Mouse (Mus musculus) small intestine, adult 2 months (tissue): ENCODE results near the gene Gm28048. TPM values are rescaled to one million over a fixed set of nuclear protein-coding genes. Genes with fewer than 3 reads are reported as not detected.

Source experiments
- H3K27ac ChIP-seq: fragments of 200-500 bp; 2 replicates; pipeline ENCODE4 v1.5.1; 2012; ENCODE audit warnings: low read depth, low read length, control low read depth, inconsistent platforms; ENCODE audit not compliant: insufficient read depth
- H3K27me3 ChIP-seq: fragments of 200-500 bp; 2 replicates; pipeline ENCODE4 v1.6.1; 2012; ENCODE audit warnings: mild to moderate bottlenecking, moderate library complexity, low read length, inconsistent platforms; ENCODE audit not compliant: control insufficient read depth, insufficient read depth
- H3K36me3 ChIP-seq: fragments of 200-500 bp; 2 replicates; pipeline ENCODE4 v1.6.1; 2012; ENCODE audit warnings: mild to moderate bottlenecking, low read length, control low read depth, inconsistent platforms; ENCODE audit not compliant: control insufficient read depth, insufficient read depth
- H3K4me1 ChIP-seq: fragments of 200-500 bp; 2 replicates; pipeline ENCODE4 v1.6.1; 2012; ENCODE audit warnings: low read length, inconsistent platforms, mixed read lengths; ENCODE audit not compliant: control insufficient read depth, insufficient read depth, insufficient read length
- H3K4me3 ChIP-seq: fragments of 200-500 bp; 2 replicates; pipeline ENCODE4 v1.5.1; 2012; ENCODE audit warnings: low read depth, mild to moderate bottlenecking, control low read depth, inconsistent platforms, low read length, moderate library complexity
- CTCF ChIP-seq: fragments of 200-500 bp; IDR thresholded peaks from 2 replicates; pipeline ENCODE4 v1.5.1; 2012; ENCODE audit warnings: low read depth, mild to moderate bottlenecking, control low read depth, inconsistent platforms, low read length, moderate library complexity, mixed read lengths; ENCODE audit not compliant: insufficient replicate concordance, insufficient read length; ENCODE audit errors: extremely low read depth
- POLR2A ChIP-seq: fragments of 200-500 bp; IDR thresholded peaks from 2 replicates; pipeline ENCODE4 v1.6.1; 2012; ENCODE audit warnings: low read depth, mild to moderate bottlenecking, control low read depth, inconsistent platforms, low read length, moderate library complexity
- WGBS: fragments of 180-500 bp; shearing (Covaris S2); methylation state at CpG from one replicate; pipeline ENCODE4 v1.1.7; 2018; 5-methylcytosine and 5-hydroxymethylcytosine counted together
- polyA plus RNA-seq: library from polyadenylated mRNA; depleted of rRNA; stranded (reverse); fragments of >200 nt; gene quantifications from 2 replicates; pipeline ENCODE4 v1.2.3, GENCODE M21; 2012

Gm28048 gene
- polyA plus RNA-seq, 1 experiment = not detected

DNA sequence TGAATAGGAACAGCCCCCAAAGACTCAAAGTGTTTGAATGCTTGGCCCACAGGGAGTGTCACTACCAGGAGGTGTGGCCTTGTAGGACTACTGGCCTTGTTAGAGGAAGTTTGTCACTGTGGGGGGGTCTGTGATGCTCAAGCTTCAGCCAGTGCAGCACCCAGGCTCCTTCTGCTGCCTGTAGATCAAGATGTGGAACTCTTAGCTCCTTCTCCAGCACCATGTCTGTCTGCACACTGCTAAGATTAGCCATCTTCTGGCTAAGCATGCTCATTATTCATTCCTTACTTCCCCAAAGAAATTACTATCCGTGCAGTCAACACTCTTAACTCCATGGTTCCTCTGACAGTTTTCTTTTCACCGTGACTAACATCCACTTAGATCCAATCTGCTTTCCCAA lies 51.8 kb downstream of the Gm28048 start:
- H3K4me1 ChIP-seq = no peaks in the 10 kb centered on the region
- WGBS = 75% methylated on average over 2 of the region's 2 CpGs
- TF ChIP-seq CTCF (no peak), POLR2A (no peak)

GRCm38 (mm10) chr11:22928586-22929169 lies 53.2 kb downstream of the Gm28048 start:
- no peaks in the 10 kb centered on the region for H3K4me1 ChIP-seq
- H3K4me3 ChIP-seq = no peak overlapping the region
- H3K27ac ChIP-seq = no peak overlapping the region
- 77% methylated on average over 8 of the region's 8 CpGs for WGBS
- TF ChIP-seq CTCF (no peak), POLR2A (no peak)
- no peaks in the 10 kb centered on the region for H3K27me3 ChIP-seq
- H3K36me3 ChIP-seq = no peaks in the 10 kb centered on the region

More for the DNA sequence above, 51.8 kb downstream of the Gm28048 start:
- H3K4me3 ChIP-seq = no peak overlapping the region
- no peak overlapping the region for H3K27ac ChIP-seq
- H3K36me3 ChIP-seq = no peaks in the 10 kb centered on the region
- H3K27me3 ChIP-seq = no peaks in the 10 kb centered on the region

DNA sequence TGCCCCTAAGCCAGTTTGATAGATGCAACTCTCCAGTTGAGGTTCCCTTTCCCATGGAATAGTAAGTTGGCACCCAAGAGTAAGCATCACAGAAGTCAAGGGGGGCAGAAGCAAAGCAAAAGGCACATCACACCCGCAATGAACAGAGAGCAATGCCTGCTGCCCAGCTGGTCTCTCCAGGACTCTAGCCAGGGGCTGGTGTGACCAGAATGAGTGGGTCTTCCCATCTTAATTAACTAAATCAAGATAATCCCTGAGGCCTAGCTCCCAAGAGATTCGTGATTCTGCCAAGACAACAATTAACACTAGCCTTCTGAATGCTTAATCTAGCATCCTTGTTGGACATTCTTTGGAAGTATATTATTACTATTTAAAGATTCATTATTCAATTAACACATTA lies 58.3 kb downstream of the Gm28048 start:
- no peaks in the 10 kb centered on the region for H3K27me3 ChIP-seq
- no peaks in the 10 kb centered on the region for H3K4me1 ChIP-seq
- H3K4me3 ChIP-seq = no peak overlapping the region
- no peak overlapping the region for H3K27ac ChIP-seq
- TF ChIP-seq POLR2A (no peak), CTCF (no peak)
- H3K36me3 ChIP-seq = no peaks in the 10 kb centered on the region
- 97% methylated on average over 2 of the region's 2 CpGs for WGBS

DNA sequence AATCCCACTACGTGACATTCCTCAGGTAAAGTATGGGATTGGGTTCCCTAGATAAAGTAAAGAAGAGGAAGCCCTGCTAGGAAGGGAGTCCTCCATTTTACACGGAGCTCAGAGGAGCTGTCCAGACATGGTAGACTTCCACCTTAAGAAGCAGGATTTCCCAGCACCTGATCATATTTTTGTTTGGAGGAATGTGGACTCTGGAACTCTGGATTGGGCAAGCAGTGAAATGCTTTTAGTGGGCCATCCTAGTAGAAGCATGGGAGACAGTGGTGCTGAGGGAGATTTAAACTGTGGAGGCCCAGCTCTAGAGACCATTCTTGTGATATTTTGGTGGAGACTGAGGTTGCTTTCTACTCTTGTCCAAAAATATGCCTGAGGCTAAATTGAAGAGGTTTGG lies 59.3 kb downstream of the Gm28048 start:
- 74% methylated on average over 2 of the region's 2 CpGs for WGBS
- Histone ChIP-seq H3K36me3 (no peaks in the 10 kb centered on the region), H3K27me3 (no peaks in the 10 kb centered on the region), H3K27ac (no peak overlapping the region), H3K4me1 (no peaks in the 10 kb centered on the region), H3K4me3 (no peak overlapping the region)
- TF ChIP-seq CTCF = no peak
- TF ChIP-seq POLR2A = no peak

- Histone ChIP-seq H3K36me3 (no peaks in the 10 kb centered on the region), H3K27ac (no peak overlapping the region), H3K27me3 (no peaks in the 10 kb centered on the region), H3K4me1 (no peaks in the 10 kb centered on the region), H3K4me3 (no peak overlapping the region)
- no peak for TF ChIP-seq POLR2A
- TF ChIP-seq CTCF = no peak
- 31% methylated on average over 2 of the region's 2 CpGs for WGBS
These were observed 62.6 kb downstream of the Gm28048 start for GRCm38 (mm10) chr11:22919336-22919735.

GRCm38 (mm10) chr11:22917786-22918185 lies 64.1 kb downstream of the Gm28048 start:
- H3K4me3 ChIP-seq = no peak overlapping the region
- H3K36me3 ChIP-seq = no peaks in the 10 kb centered on the region
- H3K27ac ChIP-seq = no peak overlapping the region
- no peaks in the 10 kb centered on the region for H3K4me1 ChIP-seq
- TF ChIP-seq CTCF = no peak
- H3K27me3 ChIP-seq = no peaks in the 10 kb centered on the region
- WGBS = 94% methylated on average over 7 of the region's 7 CpGs

DNA sequence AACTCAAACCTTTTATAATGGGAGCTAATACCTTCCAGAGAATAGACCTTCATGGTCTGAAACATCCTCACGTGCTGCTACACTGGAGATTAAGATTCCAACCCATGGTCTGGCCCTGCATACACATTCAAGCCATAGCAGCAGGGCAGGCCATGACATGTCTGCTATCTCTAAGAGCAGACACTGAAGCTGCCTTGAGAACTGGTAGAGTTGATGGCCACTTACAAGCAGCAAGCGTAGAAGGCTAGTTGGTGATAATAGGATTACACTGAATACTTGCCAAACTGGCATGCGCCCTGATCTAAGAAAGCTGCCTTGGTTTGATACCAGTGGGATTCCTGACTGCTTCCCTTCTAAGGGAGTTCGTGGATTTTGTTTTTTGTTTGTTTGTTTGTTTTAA lies 68.1 kb downstream of the Gm28048 start:
- no peak overlapping the region for H3K27ac ChIP-seq
- no peaks in the 10 kb centered on the region for H3K27me3 ChIP-seq
- no peak overlapping the region for H3K4me3 ChIP-seq
- no peaks in the 10 kb centered on the region for H3K4me1 ChIP-seq
- TF ChIP-seq POLR2A = no peak
- TF ChIP-seq CTCF = no peak
- WGBS = 90% methylated on average over 4 of the region's 4 CpGs
- no peaks in the 10 kb centered on the region for H3K36me3 ChIP-seq
